7 mouse cellular contexts compared by ENCODE assay signal in the genomic region with DNA sequence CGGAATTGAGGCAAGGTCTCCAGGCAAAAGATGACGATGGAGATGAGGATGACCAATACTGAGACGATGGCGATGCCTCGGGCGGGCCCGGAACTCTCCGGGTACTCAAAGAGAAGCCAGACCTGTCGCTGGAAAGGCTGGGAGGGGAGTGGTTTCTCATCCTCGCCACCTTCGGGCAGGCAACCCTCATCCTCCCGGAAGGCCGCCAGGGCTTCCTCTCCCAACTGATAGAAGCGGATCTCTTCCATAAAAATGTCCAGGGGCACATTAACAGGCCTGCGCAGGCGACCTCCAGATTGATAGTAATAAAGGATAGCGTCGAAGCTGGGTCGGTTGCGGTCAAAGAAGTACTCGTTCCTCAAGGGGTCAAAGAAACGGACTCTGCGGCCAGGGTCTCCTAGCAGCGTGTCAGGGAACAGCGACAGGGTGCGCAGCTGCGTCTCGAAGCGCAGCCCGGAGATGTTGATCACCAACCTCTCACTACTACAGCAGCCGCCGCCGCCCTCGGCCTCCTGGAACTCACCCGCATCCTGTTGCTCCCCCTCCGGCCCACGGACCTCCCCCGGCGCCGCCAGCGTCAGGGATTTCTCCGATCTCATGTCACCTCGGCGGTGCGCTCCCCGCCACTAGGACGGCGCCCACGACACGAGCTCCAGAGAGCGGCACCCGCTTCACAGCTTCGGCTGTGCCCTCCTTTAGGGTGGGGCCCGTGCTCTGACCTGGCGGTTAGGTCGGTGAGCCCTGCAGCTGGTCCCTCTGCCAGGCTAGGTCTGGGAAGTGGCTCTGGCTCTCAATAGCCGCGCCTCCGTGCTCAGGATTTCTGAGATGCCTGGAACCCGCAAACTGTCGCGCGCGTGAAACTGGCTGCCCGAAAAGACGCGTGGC. TPM values are rescaled to one million over a fixed set of nuclear protein-coding genes. Genes with fewer than 3 reads are reported as not detected.
A peak's percentile ranks its signal among the peaks of the same experiment; 100 is the strongest.
DNase-seq lines count a peak whose midpoint lies in the region; ATAC-seq and TF ChIP-seq lines count a peak whose summit lies in the region.

No protein-coding gene starts in this region.

- H3K36me3 ChIP-seq in midbrain, embryonic 14.5 days (ENCODE audit: control insufficient read depth, insufficient read depth, low read length), result no peaks in the 10 kb centered on the region

- TF ChIP-seq CTCF in left cerebral cortex, adult 2 months (IDR thresholded peaks at IDR 0.05), result no peak; the same call in 1 of the 2 replicates

- peak overlapping the region; percentile 47 for H3K9ac ChIP-seq in midbrain, embryonic 14.5 days (replicated peaks; ENCODE audit: low read length)

- intact Hi-C loops in left cerebral cortex, adult 2 months (cut with DNase I), result loop anchor here (5.0 kb wide), 1 partner anchor 43 kb away; no protein-coding TSS in a partner anchor

- 0 out of 2 replicates have a peak, but pooled peaks cover 4% of the 10 kb centered on the region for H3K27me3 ChIP-seq in midbrain, embryonic 14.5 days (ENCODE audit: control insufficient read depth, insufficient read depth, low read length)

- no peak; the same call in 1 of the 2 replicates for ATAC-seq in midbrain, embryonic 14.5 days (ENCODE audit: low FRiP score, low TSS enrichment)

- peak overlapping the region; percentile 64 for H3K4me3 ChIP-seq in left cerebral cortex, adult 2 months
- peak overlapping the region; percentile 50 for H3K4me3 ChIP-seq in midbrain, embryonic 14.5 days (replicated peaks; ENCODE audit: low read depth, low read length)

- peaks cover 15% of the 10 kb centered on the region for H3K4me1 ChIP-seq in midbrain, embryonic 14.5 days (ENCODE audit: control insufficient read depth, insufficient read depth, low read length)

- peak overlapping the region; percentile 91 for H3K27ac ChIP-seq in left cerebral cortex, adult 2 months
- H3K27ac ChIP-seq in midbrain, embryonic 14.5 days (replicated peaks; ENCODE audit: low read depth, low read length), result peak overlapping the region; percentile 69

- peak; percentile 75 to 77 for DNase-seq in left cerebral cortex, adult 2 months (ENCODE audit: extremely low spot score in 1 of 2, low spot score in 2 of 2)
- no peak for DNase-seq in left cerebral cortex, adult 11 months (ENCODE audit: low spot score)
- DNase-seq in embryo, embryonic 11 days, result peak; percentile 60
- DNase-seq in frontal cortex, postnatal 36 days (ENCODE audit: low spot score in 2 of 2), result peak; percentile 65
- DNase-seq in layer of hippocampus, postnatal 10 days (ENCODE audit: low spot score in 2 of 2), result peak; percentile 48 to 64
- peak; percentile 63 for DNase-seq in midbrain, embryonic 14.5 days
- peak; percentile 14 for DNase-seq in yolk sac, embryonic 10.5 days (ENCODE audit: low spot score)

- H3K4me2 ChIP-seq in midbrain, embryonic 14.5 days (ENCODE audit: low read length), result peak overlapping the region; percentile 73

- WGBS in midbrain, embryonic 14.5 days, result 1% methylated on average over 67 of the region's 67 CpGs

- H3K9me3 ChIP-seq in midbrain, embryonic 14.5 days (ENCODE audit: control insufficient read depth, low read length), result no peaks in the 10 kb centered on the region

RNA-seq across cellular contexts. Expression of a gene that starts 0.9 kb away (rescaled TPM):
- 10 to 100 TPM; 56.3 to 65.4 TPM for total RNA-seq in left cerebral cortex, adult 2 months (2021)
- 10 to 100 TPM; 53.2 to 59.6 TPM for total RNA-seq in layer of hippocampus, postnatal 10 days (2021)
- polyA plus RNA-seq in midbrain, embryonic 14.5 days (2014; fragmentation: Nextera tagmentation; extraction: Ambion mirVana), result 13.3 and 14.3 TPM in 2 replicates
